Comparison of ENCODE assay signal across 8 mouse cellular contexts in genomic region chr6:83101316-83101687, GRCm38 (mm10). TPM values are rescaled to one million over a fixed set of nuclear protein-coding genes. Genes with fewer than 3 reads are reported as not detected.
DNase-seq lines count a peak whose midpoint lies in the region; ATAC-seq and TF ChIP-seq lines count a peak whose summit lies in the region.

TSS of gene Ccdc142 (plus strand) at chr6:83101601.
TSS of gene Gm42688 (plus strand) at chr6:83101617.

- H3K27me3 ChIP-seq in Patski, result peaks cover 2% of the 10 kb centered on the region
- no peaks in the 10 kb centered on the region for H3K27me3 ChIP-seq in hindbrain, embryonic 11.5 days (ENCODE audit: control insufficient read depth, insufficient read depth, low read length)
- H3K27me3 ChIP-seq in lung, embryonic 16.5 days (ENCODE audit: control insufficient read depth, insufficient read depth, low read depth, low read length), result no peaks in the 10 kb centered on the region

- H3K9me3 ChIP-seq in hindbrain, embryonic 11.5 days (ENCODE audit: control insufficient read depth, low read length), result no peaks in the 10 kb centered on the region
- no peaks in the 10 kb centered on the region for H3K9me3 ChIP-seq in lung, embryonic 16.5 days (ENCODE audit: control insufficient read depth, low read length)

- no peak for DNase-seq in Patski (ENCODE audit: low read depth, low spot score)
- DNase-seq in cerebellum, postnatal 10 days, result peak; percentile 92 to 93
- peak; percentile 88 to 93 for DNase-seq in frontal cortex, adult 2 months (ENCODE audit: extremely low spot score in 1 of 2, low spot score in 1 of 2)
- peak; percentile 84 for DNase-seq in hindbrain, embryonic 11.5 days (ENCODE audit: low spot score)
- peak; percentile 93 for DNase-seq in layer of hippocampus, adult 9-11 months
- DNase-seq in ovary, postnatal 14 days (ENCODE audit: low spot score), result peak; percentile 69
- DNase-seq in thymus, postnatal 14 days, result peak; percentile 95

- H3K27ac ChIP-seq in hindbrain, embryonic 11.5 days (ENCODE audit: low read depth, low read length), result peak within 1 kb of the TSS; percentile 64
- H3K27ac ChIP-seq in lung, embryonic 16.5 days (ENCODE audit: low read length), result peak within 1 kb of the TSS; percentile 86

- POLR2A ChIA-PET in Patski (lab: Charles Lee), result no interaction called here

- CTCF ChIA-PET in Patski (lab: Charles Lee), result interaction anchor here (0.7 to 3.5 kb wide), 12 partner anchors 9 to 105 kb away, joined by 3 to 40 read pairs (median 4); partner anchors contain the start of genes Dok1 and Pcgf1

- TF ChIP-seq CTCF in Patski (IDR thresholded peaks at IDR 0.05), result no peak

- H3K4me1 ChIP-seq in hindbrain, embryonic 11.5 days (replicated peaks; ENCODE audit: control insufficient read depth, insufficient read depth, low read length), result peaks cover 8% of the 10 kb centered on the region; the same call in 1 of the 2 replicates
- peaks cover 14% of the 10 kb centered on the region for H3K4me1 ChIP-seq in lung, embryonic 16.5 days (replicated peaks; ENCODE audit: control insufficient read depth, insufficient read depth, low read length)

- 1% methylated on average over 20 of the region's 25 CpGs for WGBS in hindbrain, embryonic 11.5 days
- WGBS in lung, embryonic 16.5 days, result under 1% methylated on average over 25 of the region's 25 CpGs

- H3K4me2 ChIP-seq in hindbrain, embryonic 11.5 days (replicated peaks; ENCODE audit: low read depth, low read length), result peak within 1 kb of the TSS; percentile 96
- peak within 1 kb of the TSS; percentile 100 for H3K4me2 ChIP-seq in lung, embryonic 16.5 days (ENCODE audit: low read depth, low read length)

- H3K36me3 ChIP-seq in hindbrain, embryonic 11.5 days (ENCODE audit: control insufficient read depth, insufficient read depth, low read length), result no peaks in the 10 kb centered on the region
- H3K36me3 ChIP-seq in lung, embryonic 16.5 days (ENCODE audit: control insufficient read depth, insufficient read depth, low read length), result no peaks in the 10 kb centered on the region

- in situ Hi-C loops in Patski (cut with MboI; ENCODE audit: low pct_unique_long_range_greater_than_20kb), result loop anchor here (5.0 kb wide), 1 partner anchor 104 kb away; no protein-coding TSS in a partner anchor

- ATAC-seq in Patski, result peak; percentile 82
- ATAC-seq in hindbrain, embryonic 11.5 days (ENCODE audit: low FRiP score), result peak; percentile 87
- ATAC-seq in lung, embryonic 16.5 days (ENCODE audit: low read depth), result peak; percentile 92

- H3K9ac ChIP-seq in hindbrain, embryonic 11.5 days (ENCODE audit: low read depth, low read length), result peak within 1 kb of the TSS; percentile 76
- H3K9ac ChIP-seq in lung, embryonic 16.5 days (ENCODE audit: low read length), result peak within 1 kb of the TSS; percentile 87

- peak within 1 kb of the TSS; percentile 56 for H3K4me3 ChIP-seq in hindbrain, embryonic 11.5 days (ENCODE audit: low read depth, low read length)
- H3K4me3 ChIP-seq in lung, embryonic 16.5 days (ENCODE audit: low read length), result peak within 1 kb of the TSS; percentile 85

RNA-seq across cellular contexts. Expression of gene Ccdc142, which starts in this region (rescaled TPM):
- polyA plus RNA-seq in Patski (2021), result 3.5 TPM
- 6.3 and 11.1 TPM in 2 replicates for polyA plus RNA-seq in frontal cortex, adult 2 months (2012; rRNA removed)
- polyA plus RNA-seq in hindbrain, embryonic 11.5 days (2014; fragmentation: Nextera tagmentation; extraction: Ambion mirVana), result 0.91 and 1.0 TPM in 2 replicates
- polyA plus RNA-seq in lung, embryonic 16.5 days (2015; fragmentation: Nextera tagmentation; extraction: Ambion mirVana), result 1.1 and 3.7 TPM in 2 replicates

RNA-seq across cellular contexts. Expression of gene Gm42688, which starts in this region (rescaled TPM):
- 3.7 TPM for polyA plus RNA-seq in Patski (2021)
- polyA plus RNA-seq in frontal cortex, adult 2 months (2012; rRNA removed), result 8.5 and 11.2 TPM in 2 replicates
- polyA plus RNA-seq in hindbrain, embryonic 11.5 days (2014; fragmentation: Nextera tagmentation; extraction: Ambion mirVana), result 1.9 TPM in 2 replicates
- polyA plus RNA-seq in lung, embryonic 16.5 days (2015; fragmentation: Nextera tagmentation; extraction: Ambion mirVana), result 2.2 and 2.9 TPM in 2 replicates
